Mouse (Mus musculus): ENCODE results near the gene Pgp. TPM values are rescaled to one million over a fixed set of nuclear protein-coding genes. Genes with fewer than 3 reads are reported as not detected.

Gene Pgp
- polyA plus RNA-seq, 2 experiments = 37.6 to 52.9 TPM

DNA sequence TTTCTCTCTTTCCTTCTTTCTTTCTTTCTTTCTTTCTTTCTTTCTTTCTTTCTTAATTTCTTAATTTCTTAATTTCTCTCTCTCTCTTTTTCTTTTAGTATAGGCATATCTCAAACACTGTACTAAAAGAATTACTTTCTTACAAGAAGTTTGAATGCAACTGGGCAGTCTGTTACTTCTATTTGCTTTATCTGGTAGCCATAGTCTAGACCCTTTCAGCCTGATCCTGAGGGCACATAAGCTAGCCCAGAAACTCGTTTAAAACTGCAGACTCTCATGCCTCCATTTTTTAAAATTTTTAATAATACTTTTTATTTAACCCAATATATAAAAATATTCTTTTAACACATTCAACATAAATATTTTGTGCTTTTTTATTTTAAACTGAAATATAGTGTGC, 9.2 kb downstream of the Pgp start:
- Histone ChIP-seq H3K36me3 (ENCODE audit: control insufficient read depth, insufficient read depth, low read length) (peaks cover 28% of the 10 kb centered on the region), H3K27me3 (ENCODE audit: control insufficient read depth, insufficient read depth, low read length) (no peaks in the 10 kb centered on the region), H3K27ac (replicated peaks; ENCODE audit: low read depth, low read length) (no peak overlapping the region; the same call in 1 of the 2 replicates), H3K9me3 (ENCODE audit: control insufficient read depth, low read length) (no peaks in the 10 kb centered on the region), H3K4me1 (ENCODE audit: control insufficient read depth, insufficient read depth, low read length) (peaks cover 7% of the 10 kb centered on the region), H3K4me2 (replicated peaks; ENCODE audit: low read depth, low read length, severe bottlenecking) (peak overlapping the region; percentile 39), H3K4me3 (replicated peaks; ENCODE audit: low read length) (peak overlapping the region; percentile 66), H3K9ac (ENCODE audit: low read depth, low read length, severe bottlenecking) (peak overlapping the region; percentile 73; the same call in 1 of the 2 replicates)
- DNase-seq (ENCODE audit: low spot score) = no peak
- TF ChIP-seq POLR2A (IDR thresholded peaks at IDR 0.05; ENCODE audit: borderline replicate concordance, extremely low read depth, insufficient read depth, insufficient read length) = no peak
- ATAC-seq (ENCODE audit: low FRiP score, low read depth) = no peak
- 20% methylated on average over 1 of the region's 1 CpGs for WGBS

DNA sequence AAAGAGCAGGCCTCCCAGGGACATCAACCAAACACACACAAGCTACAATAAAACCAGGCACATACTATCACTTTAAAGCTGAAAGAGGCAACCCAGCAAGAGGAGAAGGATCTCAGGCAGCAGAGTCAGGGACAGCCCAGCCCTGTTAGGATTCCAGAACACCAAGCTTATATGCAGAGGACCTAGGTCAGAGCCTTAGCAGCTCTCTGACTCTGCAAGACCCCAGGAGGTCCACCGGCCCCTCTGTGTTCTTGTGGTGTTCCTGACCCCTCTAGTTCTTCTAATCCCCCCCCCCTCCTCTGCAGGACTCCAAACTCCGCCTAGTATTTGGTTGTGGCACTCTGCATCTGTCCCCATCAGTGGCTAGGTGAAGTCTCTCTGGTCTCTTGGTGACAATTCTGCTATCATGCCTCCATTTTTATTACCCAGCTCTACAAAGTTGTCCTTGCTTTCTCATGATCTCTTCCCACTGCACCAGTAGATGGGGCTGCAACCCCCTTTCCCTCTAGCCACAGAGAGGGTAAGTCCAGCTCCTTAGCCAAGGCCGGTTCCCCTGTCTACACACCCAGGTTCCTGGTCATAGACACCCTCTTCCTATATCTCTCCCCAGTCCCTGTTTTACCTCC, 10.1 kb downstream of the Pgp start:
- H3K27ac ChIP-seq (replicated peaks; ENCODE audit: low read depth, low read length) = no peak overlapping the region

DNA sequence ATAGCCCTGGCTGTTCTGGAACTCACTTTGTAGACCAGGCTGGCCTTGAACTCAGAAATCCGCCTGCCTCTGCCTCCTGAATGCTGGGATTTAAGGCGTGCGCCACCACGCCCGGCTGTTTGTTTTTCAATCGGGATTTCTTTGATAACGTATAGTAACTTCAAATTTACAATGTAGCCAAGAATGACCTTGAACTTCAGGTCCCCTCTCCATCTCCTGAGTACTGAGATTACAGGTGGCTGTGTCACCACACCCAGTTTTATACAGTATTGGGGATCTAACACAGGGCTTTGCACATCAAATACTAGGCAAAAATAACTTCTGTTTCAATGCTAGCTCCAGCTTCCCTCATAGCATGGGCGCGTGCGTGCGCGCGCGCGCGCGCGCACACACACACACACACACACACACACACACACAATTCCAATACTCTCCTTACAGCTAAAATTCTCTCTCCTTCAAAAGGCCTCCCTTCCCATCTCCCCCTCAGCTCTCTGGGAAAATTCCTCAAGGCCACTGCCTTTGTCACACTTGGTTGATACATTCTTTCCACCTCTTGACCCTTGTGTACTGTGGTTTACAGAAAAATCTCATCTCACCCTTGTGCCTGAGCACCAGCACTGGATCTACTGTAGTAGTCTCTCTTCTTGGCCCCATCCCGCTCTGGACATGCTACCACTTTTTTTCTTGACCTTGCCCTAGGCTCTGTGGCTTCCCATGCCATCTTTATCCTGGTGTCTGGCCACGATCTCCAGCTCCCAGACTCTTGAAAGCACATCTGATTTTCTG, 11.0 kb downstream of the Pgp start:
- H3K27ac ChIP-seq (replicated peaks; ENCODE audit: low read depth, low read length) = no peak overlapping the region
- no peak for ATAC-seq (ENCODE audit: low FRiP score, low read depth)
- no peaks in the 10 kb centered on the region for H3K27me3 ChIP-seq (ENCODE audit: control insufficient read depth, insufficient read depth, low read length)
- no peak for DNase-seq (ENCODE audit: low spot score)
- no peaks in the 10 kb centered on the region for H3K9me3 ChIP-seq (ENCODE audit: control insufficient read depth, low read length)
- no peak overlapping the region for H3K9ac ChIP-seq (ENCODE audit: low read depth, low read length, severe bottlenecking)
- peaks cover 7% of the 10 kb centered on the region for H3K4me1 ChIP-seq (ENCODE audit: control insufficient read depth, insufficient read depth, low read length)
- peaks cover 10% of the 10 kb centered on the region for H3K36me3 ChIP-seq (ENCODE audit: control insufficient read depth, insufficient read depth, low read length)
- 93% methylated on average over 20 of the region's 20 CpGs for WGBS
- H3K4me2 ChIP-seq (replicated peaks; ENCODE audit: low read depth, low read length, severe bottlenecking) = no peak overlapping the region
- no peak for TF ChIP-seq POLR2A (IDR thresholded peaks at IDR 0.05; ENCODE audit: borderline replicate concordance, extremely low read depth, insufficient read depth, insufficient read length)
- H3K4me3 ChIP-seq (replicated peaks; ENCODE audit: low read length) = no peak overlapping the region

More for the DNA sequence above, 10.1 kb downstream of the Pgp start:
- no peak overlapping the region for H3K4me3 ChIP-seq (replicated peaks; ENCODE audit: low read length)
- ATAC-seq (ENCODE audit: low FRiP score, low read depth) = no peak
- H3K9me3 ChIP-seq (ENCODE audit: control insufficient read depth, low read length) = no peaks in the 10 kb centered on the region
- no peak for TF ChIP-seq POLR2A (IDR thresholded peaks at IDR 0.05; ENCODE audit: borderline replicate concordance, extremely low read depth, insufficient read depth, insufficient read length)
- H3K4me2 ChIP-seq (replicated peaks; ENCODE audit: low read depth, low read length, severe bottlenecking) = no peak overlapping the region
- H3K9ac ChIP-seq (ENCODE audit: low read depth, low read length, severe bottlenecking) = no peak overlapping the region
- H3K27me3 ChIP-seq (ENCODE audit: control insufficient read depth, insufficient read depth, low read length) = no peaks in the 10 kb centered on the region
- WGBS = 57% methylated on average over 3 of the region's 3 CpGs
- no peak for DNase-seq (ENCODE audit: low spot score)
- peaks cover 19% of the 10 kb centered on the region for H3K36me3 ChIP-seq (ENCODE audit: control insufficient read depth, insufficient read depth, low read length)
- H3K4me1 ChIP-seq (ENCODE audit: control insufficient read depth, insufficient read depth, low read length) = peaks cover 7% of the 10 kb centered on the region

DNA sequence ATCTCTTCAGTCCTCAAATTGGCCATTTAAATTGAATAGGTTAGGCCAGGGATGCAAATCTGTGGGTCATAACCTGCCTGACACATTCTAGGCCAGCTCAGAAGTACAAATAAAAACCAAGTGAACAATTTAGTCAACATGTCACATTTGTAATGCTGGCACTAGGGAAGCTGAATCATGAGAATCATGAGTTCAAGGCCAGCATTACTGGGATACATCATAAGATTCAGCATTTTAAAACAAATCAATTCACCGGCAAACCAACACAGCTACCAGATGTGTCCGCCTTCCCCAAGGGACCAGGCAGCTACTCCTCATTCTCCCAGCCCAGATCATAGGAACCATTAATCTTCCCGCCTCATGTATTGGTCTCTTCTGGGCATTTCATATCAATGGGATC, 13.3 kb downstream of the Pgp start:
- no peak for TF ChIP-seq POLR2A (IDR thresholded peaks at IDR 0.05; ENCODE audit: borderline replicate concordance, extremely low read depth, insufficient read depth, insufficient read length)
- WGBS = 87% methylated on average over 3 of the region's 3 CpGs
- DNase-seq (ENCODE audit: low spot score) (no peak), ATAC-seq (ENCODE audit: low FRiP score, low read depth) (no peak)
- H3K36me3 ChIP-seq (ENCODE audit: control insufficient read depth, insufficient read depth, low read length) = no peaks in the 10 kb centered on the region
- no peaks in the 10 kb centered on the region for H3K4me1 ChIP-seq (ENCODE audit: control insufficient read depth, insufficient read depth, low read length)
- H3K9me3 ChIP-seq (ENCODE audit: control insufficient read depth, low read length) = no peaks in the 10 kb centered on the region
- no peak overlapping the region for H3K4me2 ChIP-seq (replicated peaks; ENCODE audit: low read depth, low read length, severe bottlenecking)
- H3K9ac ChIP-seq (ENCODE audit: low read depth, low read length, severe bottlenecking) = no peak overlapping the region
- H3K27me3 ChIP-seq (ENCODE audit: control insufficient read depth, insufficient read depth, low read length) = no peaks in the 10 kb centered on the region
- H3K4me3 ChIP-seq (replicated peaks; ENCODE audit: low read length) = no peak overlapping the region
- H3K27ac ChIP-seq (replicated peaks; ENCODE audit: low read depth, low read length) = no peak overlapping the region

DNA sequence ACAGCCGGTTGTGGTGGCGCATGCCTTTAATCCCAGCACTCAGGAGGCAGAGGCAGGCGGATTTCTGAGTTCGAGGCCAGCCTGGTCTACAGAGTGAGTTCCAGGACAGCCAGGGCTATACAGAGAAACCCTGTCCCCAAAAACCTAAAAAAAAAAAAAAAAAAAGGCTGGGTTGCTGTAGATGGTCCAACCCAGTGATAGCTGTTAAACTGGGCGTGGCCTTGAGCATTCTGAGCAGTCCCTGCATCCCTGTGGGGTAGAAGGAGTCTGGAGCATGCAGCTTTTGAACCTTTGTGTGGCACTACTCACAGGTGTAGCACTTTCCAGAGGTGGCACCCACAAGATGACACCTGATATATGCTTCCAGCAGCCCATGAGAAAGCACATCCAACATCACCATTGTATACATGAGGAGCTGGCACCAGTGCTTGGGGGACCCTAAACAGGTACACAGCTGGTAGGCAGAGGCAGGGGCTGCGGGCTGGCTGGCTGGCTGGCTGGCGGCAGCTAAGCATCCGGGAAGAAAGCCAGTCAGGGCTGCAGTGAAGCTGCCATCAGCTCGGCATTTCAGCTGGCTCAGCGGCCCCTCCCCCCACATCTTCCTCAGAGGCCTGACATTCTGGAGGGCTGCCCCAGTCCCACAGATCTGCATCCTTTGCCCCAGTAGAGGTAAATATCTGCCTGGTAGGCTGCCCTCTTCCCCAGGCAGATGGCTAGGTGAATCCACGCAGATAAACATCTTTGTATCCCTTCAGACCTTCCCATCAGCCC, 15.1 kb downstream of the Pgp start:
- Histone ChIP-seq H3K27ac (replicated peaks; ENCODE audit: low read depth, low read length) (no peak overlapping the region), H3K4me3 (replicated peaks; ENCODE audit: low read length) (no peak overlapping the region), H3K36me3 (ENCODE audit: control insufficient read depth, insufficient read depth, low read length) (no peaks in the 10 kb centered on the region), H3K9ac (ENCODE audit: low read depth, low read length, severe bottlenecking) (0 out of 2 replicates have a peak overlapping the region, but pooled peaks have one; percentile 16), H3K9me3 (ENCODE audit: control insufficient read depth, low read length) (no peaks in the 10 kb centered on the region), H3K27me3 (ENCODE audit: control insufficient read depth, insufficient read depth, low read length) (no peaks in the 10 kb centered on the region), H3K4me2 (replicated peaks; ENCODE audit: low read depth, low read length, severe bottlenecking) (no peak overlapping the region), H3K4me1 (ENCODE audit: control insufficient read depth, insufficient read depth, low read length) (no peaks in the 10 kb centered on the region)
- no peak for DNase-seq (ENCODE audit: low spot score)
- 41% methylated on average over 11 of the region's 11 CpGs for WGBS
- no peak for TF ChIP-seq POLR2A (IDR thresholded peaks at IDR 0.05; ENCODE audit: borderline replicate concordance, extremely low read depth, insufficient read depth, insufficient read length)
- no peak for ATAC-seq (ENCODE audit: low FRiP score, low read depth)
